Mouse (Mus musculus) ES-Bruce4 (cell line): ENCODE data around the gene Cacng7.

ENCODE experiments used
- CTCF ChIP-seq: IDR thresholded peaks from one replicate; pipeline ENCODE4 v1.8.1; 2011; ENCODE audit warnings: low read depth, low read length
- EP300 ChIP-seq: IDR thresholded peaks from 2 replicates; pipeline ENCODE4 v1.6.1; 2011; ENCODE audit warnings: low read depth, low read length; ENCODE audit not compliant: insufficient read depth
- POLR2A ChIP-seq: IDR thresholded peaks from one replicate; pipeline ENCODE4 v1.8.1; 2011; ENCODE audit warnings: low read length; ENCODE audit not compliant: insufficient read depth

DNA sequence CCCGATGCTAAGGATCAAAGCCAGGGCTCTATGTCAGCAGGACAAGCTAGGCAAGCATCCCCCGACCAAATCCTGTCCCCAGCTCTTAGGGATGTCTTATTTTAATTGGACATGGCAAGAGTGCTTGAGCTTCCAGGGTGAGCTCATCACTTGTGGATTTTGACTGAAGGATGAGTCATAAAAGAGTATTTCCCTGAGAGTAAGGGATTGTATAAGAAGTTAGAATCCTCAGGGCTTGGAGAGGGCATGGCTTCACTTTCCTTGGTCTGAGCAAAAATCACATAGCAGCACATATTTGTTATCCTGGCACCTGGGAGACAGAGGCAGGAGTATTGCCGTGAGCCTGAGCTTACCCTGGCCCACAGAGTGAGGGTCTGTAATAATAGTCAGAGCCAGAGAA is 11.9 kb upstream of the Cacng7 start:
- TF ChIP-seq CTCF = no peak
- TF ChIP-seq EP300 = no peak
- TF ChIP-seq POLR2A = no peak
